Mouse (Mus musculus) bone marrow macrophage, adult 2 months (primary cell): ENCODE measurements around the gene Slit3.

ENCODE experiments used
- CTCF ChIP-seq: IDR thresholded peaks from 2 replicates; pipeline ENCODE4 v1.5.1; 2012; ENCODE audit warnings: low read depth, mild to moderate bottlenecking, low read length, moderate library complexity
- POLR2A ChIP-seq: IDR thresholded peaks from 2 replicates; pipeline ENCODE4 v1.6.1; 2012; ENCODE audit warnings: mild to moderate bottlenecking, low read depth, low read length, borderline replicate concordance

- no peak for TF ChIP-seq CTCF
- TF ChIP-seq POLR2A, result no peak
Observed at GRCm38 (mm10) chr11:35571910-35572309, 450.9 kb downstream of the Slit3 start.
